Mouse (Mus musculus) cerebellum, adult 2 months (tissue): ENCODE results near the gene Tmem63a. TPM values are rescaled to one million over a fixed set of nuclear protein-coding genes. Genes with fewer than 3 reads are reported as not detected.

Experiments
- DNase-seq, 2 experiments: peaks; one replicate each; pipeline ENCODE4 v3.0.0; 2021
- H3K27ac ChIP-seq: fragments of 200-500 bp; 2 replicates; pipeline ENCODE4 v1.5.1; 2012; ENCODE audit warnings: low read length, control low read depth, inconsistent platforms; ENCODE audit not compliant: insufficient read depth
- H3K27me3 ChIP-seq: fragments of 200-500 bp; 2 replicates; pipeline ENCODE4 v1.6.1; 2012; ENCODE audit warnings: inconsistent platforms, mild to moderate bottlenecking, low read length, moderate library complexity; ENCODE audit not compliant: control insufficient read depth, insufficient read depth
- H3K4me1 ChIP-seq: fragments of 200-500 bp; 2 replicates; pipeline ENCODE4 v1.6.1; 2011; ENCODE audit warnings: low read length; ENCODE audit not compliant: control insufficient read depth, insufficient read depth
- H3K4me3 ChIP-seq: fragments of 200-500 bp; replicated peaks from 2 replicates; pipeline ENCODE3; 2011; ENCODE audit warnings: mild to moderate bottlenecking, low read depth, low read length, control low read depth; ENCODE audit not compliant: insufficient read depth
- CTCF ChIP-seq: fragments of 200-500 bp; IDR thresholded peaks from 2 replicates; pipeline ENCODE4 v1.5.1; 2011; ENCODE audit warnings: low read depth, mild to moderate bottlenecking, control low read depth, low read length, moderate library complexity, borderline replicate concordance; ENCODE audit not compliant: insufficient read depth
- POLR2A ChIP-seq: fragments of 200-500 bp; IDR thresholded peaks from 2 replicates; pipeline ENCODE4 v1.6.1; 2011; ENCODE audit warnings: low read length, control low read depth, borderline replicate concordance; ENCODE audit not compliant: insufficient read depth
- WGBS: fragments of 180-500 bp; shearing (Covaris S2); methylation state at CpG from one replicate; pipeline ENCODE4 v1.1.7; 2018; 5-methylcytosine and 5-hydroxymethylcytosine counted together
- polyA plus RNA-seq: library from polyadenylated mRNA; depleted of rRNA; stranded (reverse); fragments of >200 nt; gene quantifications from 2 replicates; pipeline ENCODE4 v1.2.3, GENCODE M21; 2012; rRNA removed

The Tmem63a gene
- polyA plus RNA-seq, 1 experiment, result 117 TPM

DNA sequence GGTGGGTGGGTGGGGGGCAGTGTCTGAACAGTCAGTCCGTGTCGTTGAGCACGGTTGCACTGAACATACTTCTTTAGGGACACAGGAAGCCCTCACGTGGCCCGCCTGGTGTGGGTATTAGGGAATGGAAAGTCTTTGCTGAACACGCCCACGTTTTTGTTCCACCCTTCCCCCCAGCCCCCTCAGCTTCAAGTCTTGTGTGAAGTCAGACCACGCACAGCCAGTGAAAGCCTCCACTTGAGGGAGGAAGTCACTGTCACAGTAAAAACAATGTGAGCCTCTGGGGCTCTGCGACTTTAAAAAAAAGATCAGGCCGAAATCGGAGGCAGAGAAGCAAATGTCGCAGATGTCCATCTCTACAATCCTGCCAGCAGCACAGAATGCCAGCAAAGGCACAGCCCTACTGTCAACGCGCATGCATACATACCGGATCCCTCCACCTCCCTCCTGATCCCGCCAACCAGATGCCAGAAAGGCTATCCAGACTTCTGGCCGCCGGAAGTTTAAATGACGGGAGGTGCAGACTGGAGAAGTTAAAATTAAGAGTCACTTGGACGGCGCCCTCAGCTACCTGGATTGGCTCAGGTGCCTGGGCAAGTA is 74.5 kb downstream of the Tmem63a start:
- H3K27me3 ChIP-seq, result no peaks in the 10 kb centered on the region
- peaks cover 19% of the 10 kb centered on the region for H3K4me1 ChIP-seq
- H3K4me3 ChIP-seq, result peak overlapping the region; percentile 77
- no peak for TF ChIP-seq CTCF
- peak; percentile 18; the same call in 1 of the 2 replicates for TF ChIP-seq POLR2A
- peak; percentile 81 to 85 for DNase-seq
- H3K27ac ChIP-seq, result peak overlapping the region; percentile 69
- under 1% methylated on average over 21 of the region's 21 CpGs for WGBS

DNA sequence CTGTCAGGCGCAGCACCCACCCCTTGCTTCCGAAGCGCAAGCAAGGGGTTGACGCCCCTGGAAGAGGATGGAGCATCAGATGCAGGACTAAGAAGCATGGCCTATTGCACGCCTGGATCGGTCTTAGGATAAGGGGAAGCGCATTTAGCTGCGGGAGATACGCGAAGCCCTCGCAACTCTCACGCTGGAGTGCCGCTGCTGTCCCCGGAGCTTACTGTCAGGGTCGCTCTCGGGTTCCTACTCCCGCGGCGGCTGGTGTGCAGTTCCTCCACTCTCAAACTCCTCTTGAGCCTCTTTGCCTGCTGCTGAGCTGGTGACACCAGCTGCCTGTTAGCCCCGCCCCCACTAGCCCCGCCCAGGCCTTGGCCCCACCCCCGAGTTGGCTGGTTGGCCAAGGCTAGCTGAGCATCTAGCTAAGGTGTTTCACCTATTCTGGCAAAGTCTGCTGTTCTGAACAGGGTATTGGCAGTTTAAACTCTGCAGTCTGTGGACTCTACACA is 75.1 kb downstream of the Tmem63a start:
- WGBS, result under 1% methylated on average over 22 of the region's 22 CpGs
- Histone ChIP-seq H3K27me3 (no peaks in the 10 kb centered on the region), H3K4me3 (peak overlapping the region; percentile 77), H3K4me1 (peaks cover 19% of the 10 kb centered on the region), H3K27ac (peak overlapping the region; percentile 89)
- peak; percentile 85 to 86 for DNase-seq
- peak; percentile 74 for TF ChIP-seq POLR2A
- TF ChIP-seq CTCF, result no peak

DNA sequence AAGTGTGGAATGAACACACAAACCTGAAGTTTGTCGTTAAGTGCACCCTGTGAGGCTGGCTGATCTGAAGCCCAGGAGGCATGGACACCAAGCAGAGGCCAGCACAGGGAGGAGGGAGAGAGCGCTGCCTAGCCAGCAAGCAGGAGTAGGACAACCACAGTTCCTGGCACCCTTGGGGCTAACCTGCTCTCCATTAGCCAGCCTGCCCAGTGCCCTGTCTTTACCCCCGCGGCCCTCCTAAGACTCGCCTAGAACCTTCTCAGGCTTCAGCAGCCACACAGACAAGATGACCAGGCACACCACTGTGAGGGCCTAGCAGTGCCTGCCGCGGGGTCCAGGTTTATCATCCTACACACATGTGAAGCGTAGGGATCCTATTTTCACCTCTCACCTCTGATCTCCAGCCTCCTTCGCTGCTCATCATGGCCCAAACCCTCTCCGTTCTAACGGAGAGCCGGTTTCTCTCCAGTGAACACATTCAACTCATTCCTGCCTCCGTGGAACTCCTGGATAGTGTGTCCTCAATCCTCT is 75.8 kb downstream of the Tmem63a start:
- TF ChIP-seq CTCF (no peak), POLR2A (no peak)
- Histone ChIP-seq H3K4me3 (peak overlapping the region; percentile 77), H3K27me3 (no peaks in the 10 kb centered on the region), H3K27ac (no peak overlapping the region), H3K4me1 (peaks cover 19% of the 10 kb centered on the region)
- WGBS, result 77% methylated on average over 13 of the region's 13 CpGs
- no peak for DNase-seq

DNA sequence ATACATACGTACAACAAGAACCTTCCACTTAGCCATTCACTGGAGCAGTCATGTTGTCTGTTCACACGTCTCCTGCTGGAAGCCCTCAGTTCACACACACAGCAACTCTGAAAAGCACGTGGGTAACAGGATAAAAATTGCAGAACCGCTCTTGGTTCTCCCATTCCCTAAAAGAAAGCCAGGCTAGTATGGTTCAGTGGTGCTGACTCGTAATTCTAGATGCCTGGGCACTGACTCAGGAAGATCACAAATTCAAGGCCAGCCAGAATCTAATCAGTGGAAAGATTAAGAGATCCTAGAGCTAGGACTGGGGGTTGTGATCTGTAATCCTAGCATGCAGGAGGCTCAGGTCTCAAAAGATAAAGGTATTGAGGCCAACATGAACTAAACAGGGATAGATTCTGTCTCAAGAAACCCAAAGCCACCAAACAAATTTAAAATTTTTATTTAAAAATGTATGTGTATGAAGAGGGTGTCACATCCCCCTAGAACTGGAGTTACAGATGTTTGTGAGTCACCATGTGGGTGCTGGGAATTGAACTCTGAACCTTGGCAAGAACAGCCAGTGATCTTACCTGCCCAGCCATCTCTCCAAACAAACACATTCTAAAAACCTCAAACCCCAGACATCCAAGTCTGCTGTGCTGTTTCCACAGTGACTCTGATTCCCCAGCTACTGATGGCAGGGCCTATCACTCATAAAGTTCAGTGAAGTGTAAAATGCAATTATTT is 78.8 kb downstream of the Tmem63a start, which contains the start of gene Ephx1:
TSS of gene Ephx1 (minus strand) at position 149 of the 732 bp plus-strand sequence.
- TF ChIP-seq POLR2A, result no peak
- no peak for TF ChIP-seq CTCF
- Histone ChIP-seq H3K4me3 (no peak within 1 kb of the TSS), H3K27me3 (no peaks in the 10 kb centered on the region), H3K4me1 (peaks cover 7% of the 10 kb centered on the region), H3K27ac (no peak within 1 kb of the TSS)
- 81% methylated on average over 5 of the region's 5 CpGs for WGBS
- no peak for DNase-seq

DNA sequence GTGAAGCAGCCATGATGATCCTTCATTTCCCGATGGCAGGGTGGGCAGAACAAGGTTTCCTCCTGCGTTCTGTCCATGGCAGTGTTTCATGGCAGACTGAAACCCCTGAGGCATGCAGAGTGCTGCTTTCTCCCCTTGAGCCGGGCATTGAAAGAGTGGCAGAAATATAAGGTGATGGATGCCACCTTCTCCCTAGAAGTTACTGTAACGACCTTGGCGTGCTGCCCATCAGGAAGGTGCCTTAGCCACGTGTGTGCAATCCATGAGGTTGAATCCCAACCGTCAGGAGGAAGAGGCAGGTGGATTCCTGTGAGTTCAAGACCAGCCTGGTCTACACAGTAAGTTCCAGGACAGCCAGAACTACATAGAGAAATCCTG is 79.3 kb downstream of the Tmem63a start:
- DNase-seq, result no peak
- H3K4me3 ChIP-seq, result no peak overlapping the region
- 43% methylated on average over 7 of the region's 7 CpGs for WGBS
- no peak overlapping the region for H3K27ac ChIP-seq
- H3K27me3 ChIP-seq, result no peaks in the 10 kb centered on the region
- TF ChIP-seq POLR2A, result no peak
- peaks cover 4% of the 10 kb centered on the region for H3K4me1 ChIP-seq

DNA sequence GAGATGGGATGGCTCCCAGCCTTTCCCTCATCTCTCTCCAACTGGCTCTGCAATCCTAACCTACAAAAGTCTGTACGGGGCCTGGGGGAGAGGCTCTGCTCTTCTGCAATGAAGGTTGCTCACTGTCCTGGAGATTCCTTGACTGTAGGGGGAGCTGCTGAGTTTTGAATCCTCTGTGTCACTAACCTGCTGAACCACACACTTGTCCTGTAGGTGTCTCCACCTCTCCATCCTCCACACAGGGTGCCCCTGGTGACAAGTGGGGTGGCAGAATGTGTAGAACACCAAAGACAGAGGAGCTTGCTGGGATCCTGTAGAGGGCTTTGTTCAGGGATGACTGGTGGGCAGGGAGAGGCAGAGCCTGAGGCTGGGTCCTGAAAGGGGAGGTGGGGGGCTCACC is 80.1 kb downstream of the Tmem63a start:
- Histone ChIP-seq H3K27me3 (no peaks in the 10 kb centered on the region), H3K27ac (no peak overlapping the region)
- WGBS, result 12% methylated on average over 1 of the region's 1 CpGs

More for the DNA sequence above, 80.1 kb downstream of the Tmem63a start:
- no peak overlapping the region for H3K4me3 ChIP-seq
- peak; percentile 62 to 74 for DNase-seq
- TF ChIP-seq CTCF (peak; percentile 83), POLR2A (no peak)
- peaks cover 4% of the 10 kb centered on the region for H3K4me1 ChIP-seq

Other genes starting within 250 kb of the Tmem63a start
- gene Mixl1, start 245.3 kb upstream of the Tmem63a start, polyA plus RNA-seq, result not detected in 2 replicates
- gene Acbd3, start 216.3 kb upstream of the Tmem63a start, polyA plus RNA-seq, result 27.2 and 28.1 TPM in 2 replicates
- gene H3f3a, start 128.4 kb upstream of the Tmem63a start, polyA plus RNA-seq, result 463 and 518 TPM in 2 replicates
- 16.8 and 17.7 TPM in 2 replicates for gene Sde2, start 91.2 kb upstream of the Tmem63a start, polyA plus RNA-seq
- 0.18 TPM in 1 of 2 replicates, not detected in the other for gene Lefty2, start 49.2 kb upstream of the Tmem63a start, polyA plus RNA-seq
- 40.2 and 46.8 TPM in 2 replicates for gene Pycr2, start 38.1 kb upstream of the Tmem63a start, polyA plus RNA-seq
- gene Lefty1, start 7.3 kb upstream of the Tmem63a start, polyA plus RNA-seq, result 3.6 and 3.7 TPM in 2 replicates
- gene Ephx1, start 78.6 kb downstream of the Tmem63a start, polyA plus RNA-seq, result 54.8 and 61.0 TPM in 2 replicates
- gene 9130409I23Rik, start 108.9 kb downstream of the Tmem63a start, polyA plus RNA-seq, result 0.05 TPM in 1 of 2 replicates, not detected in the other
- gene Nvl, start 201.9 kb downstream of the Tmem63a start, polyA plus RNA-seq, result 52.6 and 61.5 TPM in 2 replicates
- gene Cnih4, start 202.3 kb downstream of the Tmem63a start, polyA plus RNA-seq, result 31.2 and 32.4 TPM in 2 replicates